Mouse (Mus musculus): ENCODE results near the gene Uap1l1. TPM values are rescaled to one million over a fixed set of nuclear protein-coding genes. Genes with fewer than 3 reads are reported as not detected.

Gene Uap1l1
- polyA plus RNA-seq, 1 experiment from 2014 or later, result 21.7 TPM

DNA sequence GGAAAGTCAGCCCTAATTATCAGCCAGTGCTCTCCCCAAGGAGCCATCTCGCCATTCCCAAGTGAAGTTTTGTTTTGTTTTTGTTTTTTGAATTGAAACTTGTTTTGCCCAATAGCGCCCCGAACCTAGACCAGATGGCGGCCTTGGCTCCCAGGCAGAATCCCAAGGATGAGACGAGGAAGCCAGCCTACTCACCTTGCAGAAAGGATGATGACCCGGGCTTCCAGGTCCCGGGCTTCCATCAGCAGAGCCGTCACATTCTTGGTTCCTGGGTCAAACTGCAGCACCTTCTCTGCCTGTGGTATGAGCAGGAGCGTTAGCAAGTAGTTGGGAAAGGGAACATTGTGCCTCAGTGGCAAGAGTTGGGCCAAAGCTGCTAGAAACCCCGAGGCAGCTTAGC lies 55.3 kb downstream of the Uap1l1 start:
- Histone ChIP-seq H3K4me2 (replicated peaks) (no peak overlapping the region), H3K4me1 (peaks cover 5% of the 10 kb centered on the region), H3K9me3 (replicated peaks) (no peaks in the 10 kb centered on the region), H3K4me3 (replicated peaks) (no peak overlapping the region), H3K9ac (no peak overlapping the region), H3K36me3 (no peaks in the 10 kb centered on the region), H3K27ac (replicated peaks) (no peak overlapping the region), H3K27me3 (peaks cover 85% of the 10 kb centered on the region)
- no peak for ATAC-seq (ENCODE audit: insufficient number of reproducible peaks, low FRiP score, low TSS enrichment, low read depth)
- 59% methylated on average over 10 of the region's 10 CpGs for WGBS

Other genes with a start within 250 kb of the Uap1l1 start
- 26.8 and 26.9 TPM in 2 replicates for gene Nrarp, start 184.9 kb downstream of the Uap1l1 start, polyA plus RNA-seq (2015; fragmentation: Nextera tagmentation; extraction: Ambion mirVana)
- gene Tor4a, start 168.8 kb downstream of the Uap1l1 start, polyA plus RNA-seq (2015; fragmentation: Nextera tagmentation; extraction: Ambion mirVana), result 9.3 and 10.5 TPM in 2 replicates
- 114 and 115 TPM in 2 replicates for gene Nelfb, start 154.2 kb downstream of the Uap1l1 start, polyA plus RNA-seq (2015; fragmentation: Nextera tagmentation; extraction: Ambion mirVana)
- gene Stpg3, start 151.0 kb downstream of the Uap1l1 start, polyA plus RNA-seq (2015; fragmentation: Nextera tagmentation; extraction: Ambion mirVana), result not detected in 2 replicates
- gene Fam166a, start 146.9 kb downstream of the Uap1l1 start, polyA plus RNA-seq (2015; fragmentation: Nextera tagmentation; extraction: Ambion mirVana), result 0.77 TPM in 1 of 2 replicates, not detected in the other
- gene Tubb4b, start 141.0 kb downstream of the Uap1l1 start, polyA plus RNA-seq (2015; fragmentation: Nextera tagmentation; extraction: Ambion mirVana), result 590 and 660 TPM in 2 replicates
- gene Slc34a3, start 131.3 kb downstream of the Uap1l1 start, polyA plus RNA-seq (2015; fragmentation: Nextera tagmentation; extraction: Ambion mirVana), result not detected in 2 replicates
- gene Rnf224, start 128.9 kb downstream of the Uap1l1 start, polyA plus RNA-seq (2015; fragmentation: Nextera tagmentation; extraction: Ambion mirVana), result 0.20 and 0.24 TPM in 2 replicates
- gene Rnf208, start 123.4 kb downstream of the Uap1l1 start, polyA plus RNA-seq (2015; fragmentation: Nextera tagmentation; extraction: Ambion mirVana), result 18.4 and 22.9 TPM in 2 replicates
- 53.3 and 54.0 TPM in 2 replicates for gene Cysrt1, start 123.2 kb downstream of the Uap1l1 start, polyA plus RNA-seq (2015; fragmentation: Nextera tagmentation; extraction: Ambion mirVana)
- gene AL732309.1, start 118.8 kb downstream of the Uap1l1 start, polyA plus RNA-seq (2015; fragmentation: Nextera tagmentation; extraction: Ambion mirVana), result 8.2 and 9.4 TPM in 2 replicates
- gene Tmem203, start 110.2 kb downstream of the Uap1l1 start, polyA plus RNA-seq (2015; fragmentation: Nextera tagmentation; extraction: Ambion mirVana), result 23.8 and 25.6 TPM in 2 replicates
- 10.2 TPM in 2 replicates for gene Tprn, start 103.1 kb downstream of the Uap1l1 start, polyA plus RNA-seq (2015; fragmentation: Nextera tagmentation; extraction: Ambion mirVana)
- 258 and 263 TPM in 2 replicates for gene Ssna1, start 93.2 kb downstream of the Uap1l1 start, polyA plus RNA-seq (2015; fragmentation: Nextera tagmentation; extraction: Ambion mirVana)
- gene Anapc2, start 93.2 kb downstream of the Uap1l1 start, polyA plus RNA-seq (2015; fragmentation: Nextera tagmentation; extraction: Ambion mirVana), result 134 and 136 TPM in 2 replicates
- gene Tmem210, start 77.5 kb downstream of the Uap1l1 start, polyA plus RNA-seq (2015; fragmentation: Nextera tagmentation; extraction: Ambion mirVana), result not detected in 2 replicates
- 4.9 and 5.2 TPM in 2 replicates for gene Lrrc26, start 75.8 kb downstream of the Uap1l1 start, polyA plus RNA-seq (2015; fragmentation: Nextera tagmentation; extraction: Ambion mirVana)
- gene Grin1, start 46.5 kb downstream of the Uap1l1 start, polyA plus RNA-seq (2015; fragmentation: Nextera tagmentation; extraction: Ambion mirVana), result 0.33 and 0.71 TPM in 2 replicates
- 54.4 and 55.5 TPM in 2 replicates for gene Man1b1, start 33.3 kb downstream of the Uap1l1 start, polyA plus RNA-seq (2015; fragmentation: Nextera tagmentation; extraction: Ambion mirVana)
- 24.6 and 25.5 TPM in 2 replicates for gene Dpp7, start 9.3 kb downstream of the Uap1l1 start, polyA plus RNA-seq (2015; fragmentation: Nextera tagmentation; extraction: Ambion mirVana)
- 29.2 and 32.8 TPM in 2 replicates for gene Sapcd2, start 6.6 kb upstream of the Uap1l1 start, polyA plus RNA-seq (2015; fragmentation: Nextera tagmentation; extraction: Ambion mirVana)
- 7.4 and 9.0 TPM in 2 replicates for gene Entpd2, start 30.2 kb upstream of the Uap1l1 start, polyA plus RNA-seq (2015; fragmentation: Nextera tagmentation; extraction: Ambion mirVana)
- gene Npdc1, start 33.7 kb upstream of the Uap1l1 start, polyA plus RNA-seq (2015; fragmentation: Nextera tagmentation; extraction: Ambion mirVana), result 64.9 and 67.8 TPM in 2 replicates
- gene Fut7, start 57.6 kb upstream of the Uap1l1 start, polyA plus RNA-seq (2015; fragmentation: Nextera tagmentation; extraction: Ambion mirVana), result 0.08 and 0.20 TPM in 2 replicates
- gene Abca2, start 63.0 kb upstream of the Uap1l1 start, polyA plus RNA-seq (2015; fragmentation: Nextera tagmentation; extraction: Ambion mirVana), result 4.0 and 4.1 TPM in 2 replicates
- gene Clic3, start 91.2 kb upstream of the Uap1l1 start, polyA plus RNA-seq (2015; fragmentation: Nextera tagmentation; extraction: Ambion mirVana), result 72.8 and 75.5 TPM in 2 replicates
- gene Paxx, start 95.4 kb upstream of the Uap1l1 start, polyA plus RNA-seq (2015; fragmentation: Nextera tagmentation; extraction: Ambion mirVana), result 48.7 and 49.1 TPM in 2 replicates
- 18.7 and 20.8 TPM in 2 replicates for gene Ptgds, start 104.4 kb upstream of the Uap1l1 start, polyA plus RNA-seq (2015; fragmentation: Nextera tagmentation; extraction: Ambion mirVana)
- not detected in 2 replicates for gene Lcn12, start 128.2 kb upstream of the Uap1l1 start, polyA plus RNA-seq (2015; fragmentation: Nextera tagmentation; extraction: Ambion mirVana)
- gene Fbxw5, start 135.1 kb upstream of the Uap1l1 start, polyA plus RNA-seq (2015; fragmentation: Nextera tagmentation; extraction: Ambion mirVana), result 81.2 and 96.3 TPM in 2 replicates
- gene C8g, start 136.0 kb upstream of the Uap1l1 start, polyA plus RNA-seq (2015; fragmentation: Nextera tagmentation; extraction: Ambion mirVana), result 5.6 and 7.2 TPM in 2 replicates
- gene Traf2, start 181.3 kb upstream of the Uap1l1 start, polyA plus RNA-seq (2015; fragmentation: Nextera tagmentation; extraction: Ambion mirVana), result 34.8 and 36.2 TPM in 2 replicates
- gene Edf1, start 192.2 kb upstream of the Uap1l1 start, polyA plus RNA-seq (2015; fragmentation: Nextera tagmentation; extraction: Ambion mirVana), result 355 and 373 TPM in 2 replicates
- 3.3 and 4.9 TPM in 2 replicates for gene Mamdc4, start 209.2 kb upstream of the Uap1l1 start, polyA plus RNA-seq (2015; fragmentation: Nextera tagmentation; extraction: Ambion mirVana)
- 147 and 157 TPM in 2 replicates for gene Phpt1, start 209.5 kb upstream of the Uap1l1 start, polyA plus RNA-seq (2015; fragmentation: Nextera tagmentation; extraction: Ambion mirVana)
- gene Ajm1, start 216.1 kb upstream of the Uap1l1 start, polyA plus RNA-seq (2015; fragmentation: Nextera tagmentation; extraction: Ambion mirVana), result 0.60 and 0.63 TPM in 2 replicates
- gene Rabl6, start 242.8 kb upstream of the Uap1l1 start, polyA plus RNA-seq (2015; fragmentation: Nextera tagmentation; extraction: Ambion mirVana), result 82.1 and 83.3 TPM in 2 replicates